Mouse (Mus musculus) embryonic facial prominence, embryonic 12.5 days (tissue): ENCODE measurements around the gene Rexo4. TPM values are rescaled to one million over a fixed set of nuclear protein-coding genes. Genes with fewer than 3 reads are reported as not detected.

Experiments used
- ATAC-seq: fragments of 200-750 bp; cut with Nextera tagmentation; 2 replicates; pipeline ENCODE4 v1.8.0; 2017; ENCODE audit not compliant: insufficient number of reproducible peaks, insufficient read depth, low FRiP score, low TSS enrichment
- H3K27ac ChIP-seq: fragments of 300-500 bp; sonication (generic); 2 replicates; pipeline ENCODE4 v1.5.1; 2016; ENCODE audit warnings: mild to moderate bottlenecking
- H3K27me3 ChIP-seq: fragments of 300-500 bp; sonication (generic); 2 replicates; pipeline ENCODE4 v1.6.1; 2016; ENCODE audit warnings: mild to moderate bottlenecking, moderate library complexity
- H3K36me3 ChIP-seq: fragments of 300-500 bp; sonication (generic); 2 replicates; pipeline ENCODE4 v1.6.1; 2016; ENCODE audit warnings: mild to moderate bottlenecking
- H3K4me1 ChIP-seq: fragments of 300-500 bp; sonication (generic); 2 replicates; pipeline ENCODE4 v1.6.1; 2016
- H3K4me2 ChIP-seq: fragments of 300-500 bp; sonication (generic); replicated peaks from 2 replicates; pipeline ENCODE4 v1.6.1; 2016; ENCODE audit warnings: mild to moderate bottlenecking, moderate library complexity
- H3K4me3 ChIP-seq: fragments of 300-500 bp; sonication (generic); 2 replicates; pipeline ENCODE4 v1.5.1; 2016; ENCODE audit warnings: mild to moderate bottlenecking
- H3K9ac ChIP-seq: fragments of 300-500 bp; sonication (generic); 2 replicates; pipeline ENCODE4 v1.6.1; 2016; ENCODE audit warnings: mild to moderate bottlenecking, moderate library complexity
- H3K9me3 ChIP-seq: fragments of 300-500 bp; sonication (generic); 2 replicates; pipeline ENCODE4 v1.6.1; 2016; ENCODE audit warnings: mild to moderate bottlenecking, moderate library complexity
- WGBS: fragments of 180-500 bp; shearing (Covaris S2); methylation state at CpG from one replicate; pipeline ENCODE4 v1.1.7; 2016; 5-methylcytosine and 5-hydroxymethylcytosine counted together
- polyA plus RNA-seq: library from polyadenylated mRNA; unstranded; fragments of >200 nt; fragmentation: Nextera tagmentation; extraction: Ambion mirVana; gene quantifications from 2 replicates; pipeline ENCODE4 v1.2.1, GENCODE M21; 2016

Gene Rexo4
- polyA plus RNA-seq, 1 experiment from 2014 or later, result 53.5 TPM

DNA sequence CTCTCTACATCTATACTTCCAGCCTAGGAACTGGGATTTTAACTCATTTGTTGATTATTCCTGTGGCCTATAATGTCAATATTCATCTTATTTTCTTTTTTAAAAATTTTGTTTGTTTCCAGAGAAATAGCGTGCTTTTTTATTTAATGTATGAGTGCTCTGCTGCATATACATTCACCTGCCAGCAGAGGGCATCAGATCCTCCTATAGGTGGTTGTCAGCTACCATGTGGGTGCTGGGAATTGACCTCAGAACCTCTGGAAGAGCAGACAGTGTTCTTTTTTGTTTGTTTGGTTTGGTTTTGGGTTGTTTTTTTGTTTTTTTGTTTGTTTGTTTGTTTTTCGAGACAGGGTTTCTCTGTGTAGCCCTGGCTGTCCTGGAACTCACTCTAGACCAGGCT, 3.1 kb upstream of the Rexo4 start:
- 0 out of 2 replicates have a peak, but pooled peaks cover 4% of the 10 kb centered on the region for H3K27me3 ChIP-seq
- H3K4me1 ChIP-seq, result peaks cover 13% of the 10 kb centered on the region
- no peak overlapping the region for H3K9ac ChIP-seq
- no peak overlapping the region for H3K27ac ChIP-seq
- H3K9me3 ChIP-seq, result no peaks in the 10 kb centered on the region
- no peak overlapping the region for H3K4me3 ChIP-seq
- no peak for ATAC-seq
- no peak overlapping the region for H3K4me2 ChIP-seq
- 77% methylated on average over 2 of the region's 2 CpGs for WGBS
- 0 out of 2 replicates have a peak, but pooled peaks cover 2% of the 10 kb centered on the region for H3K36me3 ChIP-seq

DNA sequence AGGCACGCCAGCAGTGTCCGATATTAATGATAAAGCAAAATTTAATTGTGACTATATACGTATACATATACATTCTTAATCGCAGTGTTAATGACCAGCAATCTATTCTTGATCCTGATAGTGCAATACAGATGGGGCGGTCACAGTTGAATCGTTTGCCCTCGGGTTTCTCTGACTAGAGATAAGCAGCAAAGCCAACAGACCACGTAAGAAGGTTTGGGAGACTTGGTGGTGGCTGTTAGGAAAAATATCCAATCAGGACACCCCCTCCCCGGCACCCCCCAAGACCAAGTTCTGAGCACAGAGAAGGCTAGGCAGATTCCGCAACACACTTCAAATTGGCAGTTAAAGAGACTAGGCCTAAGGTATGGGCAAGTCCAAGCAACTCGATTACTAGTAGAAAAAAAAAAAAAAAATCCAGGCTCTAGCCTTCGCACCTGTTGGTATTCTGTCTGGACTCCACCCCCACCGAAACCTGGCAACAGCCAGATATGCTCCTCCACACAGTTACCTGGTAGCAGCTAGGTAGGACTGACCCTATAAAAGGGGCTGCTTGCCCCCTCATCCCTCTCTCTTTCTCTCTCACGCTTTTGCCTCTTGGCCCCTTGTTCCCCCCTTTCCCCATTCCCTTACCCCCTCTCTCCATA, 661 bp upstream of the Rexo4 start:
- Histone ChIP-seq H3K4me3 (peak overlapping the region; percentile 80), H3K9me3 (no peaks in the 10 kb centered on the region), H3K27ac (peak overlapping the region; percentile 97), H3K4me2 (peak overlapping the region; percentile 82), H3K27me3 (no peaks in the 10 kb centered on the region), H3K4me1 (peaks cover 19% of the 10 kb centered on the region), H3K9ac (peak overlapping the region; percentile 79), H3K36me3 (peaks cover 24% of the 10 kb centered on the region)
- ATAC-seq, result no peak
- WGBS, result 18% methylated on average over 14 of the region's 14 CpGs

DNA sequence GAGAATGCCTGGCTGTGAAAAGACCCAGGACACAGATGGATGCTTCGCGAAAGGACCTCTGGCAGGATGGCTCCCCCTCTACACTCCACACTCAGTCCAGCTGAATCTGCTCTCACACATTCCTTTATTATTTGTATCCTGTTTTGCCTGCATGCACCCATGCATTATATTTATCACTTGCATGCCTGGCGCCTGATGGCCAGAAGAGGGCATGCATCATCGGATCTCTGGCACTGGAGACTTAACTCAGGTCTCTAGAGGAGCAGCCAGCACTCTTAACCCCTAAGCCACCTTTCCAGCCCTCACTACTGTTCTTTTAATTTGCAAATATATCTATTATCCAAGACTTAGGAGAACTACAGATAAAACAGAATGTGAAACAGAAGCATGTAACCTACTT, 3.4 kb downstream of the Rexo4 start:
- peaks cover 60% of the 10 kb centered on the region for H3K36me3 ChIP-seq
- WGBS, result 79% methylated on average over 4 of the region's 4 CpGs
- no peaks in the 10 kb centered on the region for H3K9me3 ChIP-seq

DNA sequence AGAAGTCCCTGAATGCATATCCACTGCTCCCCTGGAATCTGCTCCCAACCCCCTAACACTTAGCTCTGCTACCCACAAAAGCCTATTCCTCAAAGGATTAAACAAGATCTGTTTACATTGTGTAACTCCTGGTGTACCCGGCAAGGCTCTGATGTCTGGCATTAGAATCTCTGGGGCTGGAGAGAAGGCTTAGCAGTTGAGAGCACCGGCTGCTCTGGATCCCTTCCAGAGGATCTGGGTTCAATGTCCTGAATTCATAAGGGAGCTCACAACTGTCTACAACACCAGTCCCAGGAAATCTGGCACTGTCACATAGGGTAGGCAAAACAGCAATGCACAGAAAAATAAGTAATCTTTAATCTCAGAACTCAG, 6.7 kb downstream of the Rexo4 start:
- 89% methylated on average over 2 of the region's 2 CpGs for WGBS
- H3K27ac ChIP-seq, result no peak overlapping the region
- H3K4me2 ChIP-seq, result no peak overlapping the region
- peaks cover 7% of the 10 kb centered on the region; the same call in 1 of the 2 replicates for H3K4me1 ChIP-seq
- peaks cover 92% of the 10 kb centered on the region for H3K36me3 ChIP-seq
- no peak overlapping the region for H3K9ac ChIP-seq
- no peak overlapping the region for H3K4me3 ChIP-seq
- no peaks in the 10 kb centered on the region for H3K9me3 ChIP-seq
- H3K27me3 ChIP-seq, result no peaks in the 10 kb centered on the region
- ATAC-seq, result no peak

More for the DNA sequence above, 3.4 kb downstream of the Rexo4 start:
- no peaks in the 10 kb centered on the region for H3K27me3 ChIP-seq
- H3K27ac ChIP-seq, result no peak overlapping the region
- ATAC-seq, result no peak
- H3K9ac ChIP-seq, result no peak overlapping the region
- H3K4me2 ChIP-seq, result no peak overlapping the region
- H3K4me3 ChIP-seq, result no peak overlapping the region
- H3K4me1 ChIP-seq, result peaks cover 19% of the 10 kb centered on the region

DNA sequence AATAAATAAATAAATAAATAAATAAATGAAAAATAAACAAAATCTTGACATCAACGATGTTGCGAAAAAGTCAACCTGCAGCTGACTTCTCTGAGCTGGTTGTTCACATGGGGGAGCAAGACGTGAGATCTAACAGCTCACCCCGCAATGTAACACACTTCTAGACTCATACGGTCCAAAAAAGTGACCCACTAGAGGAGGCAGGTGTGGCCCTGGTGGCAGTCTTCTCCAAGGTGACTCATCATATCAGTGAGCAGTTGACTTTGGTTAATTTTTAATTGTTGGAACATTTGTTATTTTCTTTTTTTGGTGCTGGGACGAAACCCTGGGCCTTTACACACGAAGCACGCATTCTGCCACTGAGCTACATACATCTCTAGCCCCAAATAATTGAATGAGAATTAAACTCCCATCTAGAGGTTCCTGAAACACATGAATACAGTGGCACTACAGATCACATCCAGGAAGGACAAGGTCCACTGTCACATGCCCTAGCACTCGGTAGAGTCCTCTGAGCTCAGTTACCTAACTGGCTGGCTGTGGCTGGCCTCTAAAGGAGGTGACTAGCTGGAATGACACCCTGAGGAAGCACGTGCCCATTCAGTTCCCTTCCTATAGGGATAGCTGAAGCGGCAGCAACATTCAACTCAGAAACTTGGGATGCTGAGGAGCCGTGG, 7.2 kb downstream of the Rexo4 start:
- Histone ChIP-seq H3K9me3 (no peaks in the 10 kb centered on the region), H3K4me3 (no peak overlapping the region), H3K27ac (no peak overlapping the region), H3K27me3 (no peaks in the 10 kb centered on the region), H3K36me3 (peaks cover 92% of the 10 kb centered on the region), H3K4me1 (peaks cover 3% of the 10 kb centered on the region; the same call in 1 of the 2 replicates), H3K9ac (no peak overlapping the region), H3K4me2 (no peak overlapping the region)
- ATAC-seq, result no peak
- 95% methylated on average over 12 of the region's 12 CpGs for WGBS

DNA sequence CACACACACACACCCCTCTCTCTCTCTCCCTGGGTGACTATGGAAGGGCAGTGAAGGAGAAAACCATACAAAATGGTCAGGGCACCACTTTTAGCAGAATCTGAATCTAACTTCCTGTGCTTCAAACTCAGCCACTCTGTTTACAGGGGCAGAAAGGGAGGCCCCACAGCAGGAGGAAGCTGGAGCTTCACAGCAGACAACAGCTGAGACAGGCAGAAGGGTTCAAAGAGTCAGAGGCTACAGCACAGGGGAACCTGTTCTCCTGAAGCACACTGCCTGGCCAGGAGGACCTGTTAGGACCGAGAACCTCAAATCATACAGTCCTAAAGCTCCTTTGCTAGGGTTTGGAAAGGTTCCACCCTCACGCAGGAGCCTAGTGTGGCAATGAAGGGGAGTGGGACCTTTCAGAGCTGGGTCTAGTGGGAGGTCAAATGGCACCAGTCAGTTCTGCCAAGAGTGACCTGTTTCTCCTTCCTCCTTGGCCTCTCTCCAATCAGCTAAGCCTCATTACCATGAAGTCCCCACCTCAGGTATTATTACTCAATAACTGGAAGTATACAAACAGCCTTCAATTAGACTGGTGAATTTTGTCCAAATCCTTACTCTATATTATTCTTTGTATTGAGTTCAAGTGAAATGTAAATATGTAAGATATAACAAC, 9.3 kb downstream of the Rexo4 start:
- H3K27ac ChIP-seq, result no peak overlapping the region
- peaks cover 85% of the 10 kb centered on the region for H3K36me3 ChIP-seq
- H3K27me3 ChIP-seq, result no peaks in the 10 kb centered on the region
- 88% methylated on average over 2 of the region's 2 CpGs for WGBS
- H3K4me2 ChIP-seq, result no peak overlapping the region
- no peaks in the 10 kb centered on the region for H3K4me1 ChIP-seq
- ATAC-seq, result no peak
- H3K9me3 ChIP-seq, result no peaks in the 10 kb centered on the region
- H3K9ac ChIP-seq, result no peak overlapping the region
- H3K4me3 ChIP-seq, result no peak overlapping the region

DNA sequence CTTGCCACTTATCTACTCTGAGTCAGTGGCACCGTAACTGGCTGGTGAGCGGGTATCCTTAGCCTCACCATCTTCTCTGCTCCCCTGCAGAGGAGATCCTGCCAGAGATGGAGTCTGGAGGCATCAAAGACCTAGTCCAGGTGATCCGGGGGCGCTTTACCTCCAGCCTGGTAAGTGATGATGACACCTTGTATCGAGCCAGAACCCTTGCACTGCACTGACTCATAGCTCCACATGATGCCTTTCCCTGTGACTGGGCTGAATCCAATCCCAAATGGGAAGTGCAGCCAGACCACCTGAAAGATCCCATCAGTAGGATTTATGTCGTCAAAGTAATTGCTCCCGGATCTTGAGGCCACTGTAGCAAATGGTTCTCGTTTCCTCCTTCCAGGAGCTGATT, 11.3 kb downstream of the Rexo4 start:
- Histone ChIP-seq H3K27ac (no peak overlapping the region), H3K36me3 (peaks cover 81% of the 10 kb centered on the region), H3K27me3 (no peaks in the 10 kb centered on the region), H3K9me3 (no peaks in the 10 kb centered on the region), H3K4me1 (no peaks in the 10 kb centered on the region), H3K9ac (no peak overlapping the region), H3K4me2 (no peak overlapping the region), H3K4me3 (no peak overlapping the region)
- ATAC-seq, result no peak
- WGBS, result 87% methylated on average over 8 of the region's 8 CpGs

DNA sequence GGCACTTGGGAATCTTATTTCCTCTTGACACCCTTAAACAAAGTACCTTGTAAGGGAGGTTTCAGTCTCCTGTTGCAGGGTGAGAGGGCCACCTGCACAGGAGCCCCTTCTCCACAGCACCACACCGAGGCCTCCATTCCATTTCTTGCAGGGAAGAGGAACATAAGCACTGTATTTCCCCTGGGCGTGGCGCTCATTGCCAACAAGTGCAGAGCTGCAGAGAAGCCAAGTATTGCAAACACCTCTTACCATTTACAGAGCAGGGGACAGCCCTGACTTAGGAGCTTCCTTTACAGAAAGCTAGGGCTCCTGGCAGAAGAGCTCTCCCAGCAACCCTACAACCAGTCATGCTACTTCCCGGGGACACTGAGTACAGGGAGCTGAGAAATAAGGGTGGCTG, 12.0 kb downstream of the Rexo4 start:
- Histone ChIP-seq H3K9ac (no peak overlapping the region), H3K27me3 (no peaks in the 10 kb centered on the region), H3K27ac (no peak overlapping the region), H3K9me3 (no peaks in the 10 kb centered on the region), H3K4me2 (no peak overlapping the region), H3K4me1 (no peaks in the 10 kb centered on the region), H3K36me3 (peaks cover 76% of the 10 kb centered on the region), H3K4me3 (no peak overlapping the region)
- WGBS, result 93% methylated on average over 4 of the region's 4 CpGs
- ATAC-seq, result no peak

DNA sequence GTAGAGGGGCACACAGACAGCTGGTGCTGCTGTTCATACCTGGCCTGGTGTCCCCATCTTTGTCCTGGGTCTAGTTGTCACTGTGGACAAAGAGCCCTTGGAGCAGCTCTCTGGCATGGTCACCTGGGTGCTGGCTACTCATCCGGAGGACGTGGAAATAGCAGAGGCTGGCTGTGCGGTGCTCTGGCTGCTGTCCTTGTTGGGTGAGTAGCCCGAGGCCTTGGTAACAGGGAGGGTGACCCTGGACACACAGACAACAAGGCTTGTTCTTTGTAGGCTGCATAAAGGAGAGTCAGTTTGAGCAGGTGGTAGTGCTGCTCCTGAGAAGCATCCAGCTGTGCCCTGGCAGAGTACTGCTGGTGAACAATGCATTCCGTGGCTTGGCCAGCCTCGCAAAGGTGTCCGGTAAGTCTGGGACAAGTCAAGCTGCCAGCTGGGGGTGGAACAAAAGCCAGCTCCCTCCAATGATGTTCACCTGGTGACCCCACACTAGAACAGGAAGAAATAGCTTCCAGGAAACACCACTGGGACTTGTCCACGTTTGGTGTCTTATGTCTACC, 12.8 kb downstream of the Rexo4 start:
- Histone ChIP-seq H3K9me3 (no peaks in the 10 kb centered on the region), H3K9ac (no peak overlapping the region), H3K27ac (no peak overlapping the region), H3K4me3 (no peak overlapping the region), H3K27me3 (no peaks in the 10 kb centered on the region), H3K4me1 (no peaks in the 10 kb centered on the region), H3K36me3 (peaks cover 72% of the 10 kb centered on the region), H3K4me2 (no peak overlapping the region)
- no peak for ATAC-seq
- 84% methylated on average over 8 of the region's 8 CpGs for WGBS

DNA sequence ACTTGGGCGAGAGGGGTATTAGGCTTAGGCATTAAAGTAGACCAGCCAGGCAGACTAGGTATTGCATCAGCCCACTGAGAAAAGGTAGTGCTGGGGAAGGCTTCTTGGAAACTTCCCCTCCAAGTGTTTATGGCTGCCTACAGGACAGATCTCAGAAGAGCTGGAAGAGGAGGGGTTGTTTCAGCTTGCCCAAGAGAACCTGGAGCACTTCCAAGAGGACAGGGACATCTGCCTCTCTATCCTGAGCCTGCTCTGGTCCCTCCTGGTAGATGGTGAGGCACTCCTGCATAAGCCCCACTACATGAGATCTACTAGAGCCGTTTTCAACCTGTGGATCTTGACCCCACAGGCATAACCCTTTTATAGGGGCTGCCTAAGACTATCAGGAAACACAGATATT, 13.8 kb downstream of the Rexo4 start:
- ATAC-seq, result no peak
- Histone ChIP-seq H3K27me3 (no peaks in the 10 kb centered on the region), H3K9ac (no peak overlapping the region), H3K36me3 (peaks cover 61% of the 10 kb centered on the region), H3K4me1 (no peaks in the 10 kb centered on the region), H3K9me3 (no peaks in the 10 kb centered on the region), H3K4me3 (no peak overlapping the region), H3K27ac (no peak overlapping the region), H3K4me2 (no peak overlapping the region)
- 85% methylated on average over 2 of the region's 2 CpGs for WGBS

DNA sequence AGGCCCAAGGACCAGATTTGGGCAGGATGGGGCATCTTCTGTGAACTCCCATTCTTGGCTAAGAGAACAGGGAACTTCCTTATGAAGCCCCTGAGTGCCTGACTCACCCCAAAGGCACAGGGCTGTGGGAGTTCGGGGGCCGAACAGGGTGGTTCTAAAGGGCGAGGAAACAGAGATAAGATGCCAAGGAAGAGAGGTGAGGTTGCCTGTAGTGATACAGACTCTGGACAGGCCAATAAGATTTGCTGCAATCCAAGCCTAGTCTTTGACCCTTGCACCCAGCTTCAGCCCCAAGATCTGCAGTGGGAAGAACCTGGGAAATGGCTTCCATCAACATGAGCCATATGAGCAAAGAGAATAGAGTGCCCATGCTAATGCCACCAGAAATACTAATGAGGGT, 20.9 kb downstream of the Rexo4 start:
- Histone ChIP-seq H3K4me2 (no peak overlapping the region), H3K4me3 (no peak overlapping the region), H3K36me3 (0 out of 2 replicates have a peak, but pooled peaks cover 4% of the 10 kb centered on the region), H3K9me3 (no peaks in the 10 kb centered on the region), H3K4me1 (no peaks in the 10 kb centered on the region), H3K27ac (no peak overlapping the region), H3K27me3 (0 out of 2 replicates have a peak, but pooled peaks cover 4% of the 10 kb centered on the region), H3K9ac (no peak overlapping the region)
- 78% methylated on average over 3 of the region's 3 CpGs for WGBS
- no peak for ATAC-seq

DNA sequence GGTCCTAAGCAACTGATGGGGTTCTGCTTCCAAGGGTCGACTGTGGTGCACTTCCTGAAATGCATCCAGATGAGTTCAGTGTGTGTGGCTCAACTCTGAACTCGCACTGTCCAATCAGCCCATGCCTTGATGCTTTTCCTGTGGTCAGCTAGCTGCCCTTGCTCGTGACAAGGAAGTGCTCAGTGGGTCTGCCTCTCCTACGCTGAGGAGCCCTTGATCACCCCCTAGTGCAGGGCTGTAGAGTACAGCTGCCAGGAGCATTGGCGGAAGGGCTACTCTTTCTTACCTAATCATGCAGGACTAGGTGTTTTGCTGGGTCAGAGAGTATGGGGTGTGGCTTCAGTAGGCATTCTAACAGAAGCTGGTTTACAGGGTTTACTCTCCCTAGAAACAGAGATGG, 22.6 kb downstream of the Rexo4 start:
- WGBS, result 39% methylated on average over 5 of the region's 5 CpGs

More for the DNA sequence above, 22.6 kb downstream of the Rexo4 start:
- 0 out of 2 replicates have a peak, but pooled peaks cover 4% of the 10 kb centered on the region for H3K27me3 ChIP-seq
- no peak overlapping the region for H3K4me2 ChIP-seq
- ATAC-seq, result no peak
- no peak overlapping the region for H3K9ac ChIP-seq
- no peak overlapping the region for H3K4me3 ChIP-seq
- H3K36me3 ChIP-seq, result no peaks in the 10 kb centered on the region
- H3K9me3 ChIP-seq, result no peaks in the 10 kb centered on the region
- H3K27ac ChIP-seq, result no peak overlapping the region
- no peaks in the 10 kb centered on the region for H3K4me1 ChIP-seq
